Mouse (Mus musculus): ENCODE data around the gene Ndrg2. TPM values are rescaled to one million over a fixed set of nuclear protein-coding genes. Genes with fewer than 3 reads are reported as not detected.
"Not testable (repeated sequence)": the region's sequence is repeated elsewhere in the genome, so short reads cannot be mapped to it uniquely, and the experiment has no call there.

Gene Ndrg2
- polyA plus RNA-seq, 1 experiment from 2014 or later = 152 TPM

- Histone ChIP-seq H3K36me3 (peaks cover 63% of the 10 kb centered on the region), H3K9me3 (no peaks in the 10 kb centered on the region), H3K27me3 (no peaks in the 10 kb centered on the region), H3K4me1 (peaks cover 21% of the 10 kb centered on the region), H3K9ac (replicated peaks) (0 out of 2 replicates have a peak overlapping the region, but pooled peaks have one; percentile 7), H3K27ac (replicated peaks) (no peak overlapping the region), H3K4me2 (replicated peaks) (no peak overlapping the region), H3K4me3 (no peak overlapping the region)
- WGBS = 89% methylated on average over 6 of the region's 6 CpGs
- ATAC-seq (replicated peaks) = no peak
Observed at GRCm38 (mm10) chr14:51889833-51890232, 24.1 kb downstream of the Ndrg2 start.

DNA sequence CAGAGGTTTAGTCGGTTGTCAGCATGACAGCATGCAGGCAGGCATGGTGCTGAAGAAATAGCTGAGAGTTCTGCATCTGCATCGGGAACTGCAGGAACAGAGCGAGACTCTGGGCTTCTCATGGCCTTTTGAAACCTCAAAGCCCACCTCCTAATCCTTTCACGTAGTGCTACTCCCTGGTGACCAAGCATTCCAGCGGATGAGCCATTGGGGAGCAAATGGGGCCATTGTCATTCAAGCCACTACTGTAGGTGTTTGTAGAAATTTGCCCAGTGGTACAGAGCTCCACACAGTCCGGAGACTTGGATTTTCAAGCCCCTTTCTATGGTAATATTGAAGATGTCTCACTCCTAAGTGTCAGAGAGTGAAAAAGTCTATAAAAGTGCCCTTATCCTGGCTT, 27.9 kb downstream of the Ndrg2 start:
- Histone ChIP-seq H3K9ac (replicated peaks) (peak overlapping the region; percentile 69; the same call in 1 of the 2 replicates), H3K27me3 (no peaks in the 10 kb centered on the region), H3K27ac (replicated peaks) (no peak overlapping the region), H3K9me3 (no peaks in the 10 kb centered on the region), H3K36me3 (peaks cover 44% of the 10 kb centered on the region), H3K4me1 (peaks cover 24% of the 10 kb centered on the region), H3K4me2 (replicated peaks) (peak overlapping the region; percentile 72), H3K4me3 (peak overlapping the region; percentile 58)
- 46% methylated on average over 6 of the region's 6 CpGs for WGBS
- no peak for ATAC-seq (replicated peaks)

GRCm38 (mm10) chr14:51884598-51885331, 29.2 kb downstream of the Ndrg2 start, which contains the start of gene Mettl17:
TSS of gene Mettl17 (plus strand) at chr14:51884842.
- ATAC-seq (replicated peaks) = peak; percentile 99
- under 1% methylated on average over 43 of the region's 43 CpGs for WGBS
- peak within 1 kb of the TSS; percentile 58 for H3K4me3 ChIP-seq
- peaks cover 24% of the 10 kb centered on the region for H3K4me1 ChIP-seq
- H3K9ac ChIP-seq (replicated peaks) = peak within 1 kb of the TSS; percentile 69
- H3K4me2 ChIP-seq (replicated peaks) = peak within 1 kb of the TSS; percentile 72
- H3K27ac ChIP-seq (replicated peaks) = peak within 1 kb of the TSS; percentile 77
- no peaks in the 10 kb centered on the region for H3K9me3 ChIP-seq
- no peaks in the 10 kb centered on the region for H3K27me3 ChIP-seq
- H3K36me3 ChIP-seq = peaks cover 31% of the 10 kb centered on the region

GRCm38 (mm10) chr14:51884031-51884544, 29.9 kb downstream of the Ndrg2 start:
- Histone ChIP-seq H3K9me3 (no peaks in the 10 kb centered on the region), H3K27ac (replicated peaks) (peak overlapping the region; percentile 77), H3K36me3 (peaks cover 24% of the 10 kb centered on the region), H3K4me3 (peak overlapping the region; percentile 58), H3K4me1 (peaks cover 24% of the 10 kb centered on the region), H3K27me3 (no peaks in the 10 kb centered on the region), H3K4me2 (replicated peaks) (peak overlapping the region; percentile 72), H3K9ac (replicated peaks) (peak overlapping the region; percentile 35)
- WGBS = 1% methylated on average over 14 of the region's 14 CpGs
- ATAC-seq (replicated peaks) = peak; percentile 51

GRCm38 (mm10) chr14:51883527-51884030, 30.4 kb downstream of the Ndrg2 start:
- Histone ChIP-seq H3K36me3 (peaks cover 19% of the 10 kb centered on the region), H3K27ac (replicated peaks) (peak overlapping the region; percentile 77), H3K4me1 (peaks cover 24% of the 10 kb centered on the region), H3K4me2 (replicated peaks) (peak overlapping the region; percentile 72), H3K27me3 (no peaks in the 10 kb centered on the region), H3K9me3 (no peaks in the 10 kb centered on the region), H3K4me3 (peak overlapping the region; percentile 58), H3K9ac (replicated peaks) (0 out of 2 replicates have a peak overlapping the region, but pooled peaks have one; percentile 35)
- ATAC-seq (replicated peaks) = peak; percentile 39
- WGBS = 0% methylated on average over 4 of the region's 4 CpGs

- no peak for ATAC-seq (replicated peaks)
- no peak overlapping the region for H3K4me2 ChIP-seq (replicated peaks)
- WGBS = 80% methylated on average over 3 of the region's 3 CpGs
- H3K4me1 ChIP-seq = no peaks in the 10 kb centered on the region
- no peak overlapping the region for H3K9ac ChIP-seq (replicated peaks)
- no peaks in the 10 kb centered on the region for H3K36me3 ChIP-seq
- no peaks in the 10 kb centered on the region for H3K27me3 ChIP-seq
- no peak overlapping the region for H3K4me3 ChIP-seq
- H3K9me3 ChIP-seq = no peaks in the 10 kb centered on the region
- no peak overlapping the region for H3K27ac ChIP-seq (replicated peaks)
Observed at GRCm38 (mm10) chr14:51877517-51877916, 36.4 kb downstream of the Ndrg2 start.

DNA sequence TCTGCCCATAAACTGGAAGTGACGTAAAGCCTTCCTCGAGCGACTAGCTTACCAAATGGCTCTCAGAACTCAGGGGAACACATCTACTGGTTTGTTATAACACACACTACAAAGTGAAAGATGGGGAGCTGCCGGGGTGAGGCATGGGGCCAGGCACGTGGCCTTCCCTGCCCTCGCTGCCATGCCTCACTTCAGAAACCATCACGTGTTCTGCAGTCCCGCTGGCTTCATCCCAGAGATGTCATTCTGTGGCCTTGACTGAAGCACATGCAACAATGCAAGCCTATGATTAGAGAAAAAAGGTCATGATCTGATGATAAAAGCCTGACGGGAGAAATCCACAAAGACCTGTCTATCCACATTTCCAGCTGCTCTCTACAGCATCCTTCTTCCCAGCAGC, 42.2 kb downstream of the Ndrg2 start:
- H3K9ac ChIP-seq (replicated peaks) = no peak overlapping the region
- H3K36me3 ChIP-seq = no peaks in the 10 kb centered on the region
- ATAC-seq (replicated peaks) = no peak
- no peak overlapping the region for H3K27ac ChIP-seq (replicated peaks)
- WGBS = 74% methylated on average over 9 of the region's 9 CpGs
- H3K4me3 ChIP-seq = no peak overlapping the region
- H3K27me3 ChIP-seq = no peaks in the 10 kb centered on the region
- no peaks in the 10 kb centered on the region for H3K9me3 ChIP-seq
- no peak overlapping the region for H3K4me2 ChIP-seq (replicated peaks)
- H3K4me1 ChIP-seq = no peaks in the 10 kb centered on the region

GRCm38 (mm10) chr14:51870756-51871155, 43.2 kb downstream of the Ndrg2 start:
- H3K4me1 ChIP-seq = no peaks in the 10 kb centered on the region
- ATAC-seq (replicated peaks) = no peak

DNA sequence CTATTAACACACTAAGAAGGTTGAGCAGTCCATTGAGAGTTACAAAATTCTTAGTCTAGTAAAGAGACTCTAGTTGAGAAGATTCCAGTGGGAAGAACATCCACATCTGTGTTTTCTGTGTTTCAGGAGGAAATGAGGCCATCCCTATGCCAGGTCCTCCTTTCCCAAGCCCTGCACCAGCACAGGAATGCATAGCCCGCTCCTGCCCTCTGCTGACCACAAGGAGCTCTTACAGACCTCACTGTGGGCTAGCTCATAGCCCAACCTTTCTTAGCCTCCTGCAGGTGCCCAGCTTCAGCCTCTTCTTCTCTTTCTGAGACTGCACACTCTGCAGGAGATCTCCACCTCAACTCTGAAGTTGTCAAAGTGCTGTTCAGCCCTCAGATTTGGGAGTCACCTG, 50.4 kb downstream of the Ndrg2 start:
- H3K36me3 ChIP-seq; H3K9ac ChIP-seq (replicated peaks); H3K4me2 ChIP-seq (replicated peaks); H3K27me3 ChIP-seq; H3K4me1 ChIP-seq; ATAC-seq (replicated peaks); H3K9me3 ChIP-seq; H3K27ac ChIP-seq (replicated peaks); H3K4me3 ChIP-seq: not testable (repeated sequence)
- WGBS = 12% methylated on average over 1 of the region's 1 CpGs

More at GRCm38 (mm10) chr14:51870756-51871155, 43.2 kb downstream of the Ndrg2 start:
- WGBS = 77% methylated on average over 2 of the region's 2 CpGs
- Histone ChIP-seq H3K36me3 (no peaks in the 10 kb centered on the region), H3K27me3 (no peaks in the 10 kb centered on the region), H3K9ac (replicated peaks) (no peak overlapping the region), H3K4me3 (no peak overlapping the region), H3K27ac (replicated peaks) (no peak overlapping the region), H3K9me3 (no peaks in the 10 kb centered on the region), H3K4me2 (replicated peaks) (no peak overlapping the region)

DNA sequence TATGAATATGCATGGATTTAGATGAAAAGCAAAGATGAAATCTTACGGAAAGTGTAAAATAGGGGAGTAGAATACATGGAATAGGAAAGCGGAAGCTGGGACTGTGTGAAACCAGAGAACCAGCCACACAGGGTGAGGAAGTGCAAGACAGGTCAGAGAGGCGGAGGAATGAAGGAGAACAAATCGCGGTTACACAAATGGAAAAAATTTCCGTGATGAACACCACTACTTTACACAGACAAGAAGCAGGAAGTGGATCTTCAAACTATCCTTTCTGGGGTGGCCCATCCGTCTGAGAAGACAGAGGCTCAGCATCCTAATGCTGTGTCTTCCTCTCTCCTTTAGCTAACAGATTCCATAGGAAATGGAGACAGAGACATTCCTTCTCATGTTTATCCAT, 58.7 kb downstream of the Ndrg2 start:
- not testable (repeated sequence) for H3K9me3 ChIP-seq; H3K9ac ChIP-seq (replicated peaks); H3K4me2 ChIP-seq (replicated peaks); H3K4me1 ChIP-seq; ATAC-seq (replicated peaks); H3K27ac ChIP-seq (replicated peaks); H3K36me3 ChIP-seq; H3K27me3 ChIP-seq; H3K4me3 ChIP-seq
- WGBS = 87% methylated on average over 7 of the region's 7 CpGs

Data from forebrain, embryonic 15.5 days (tissue).